Mouse (Mus musculus) skeletal muscle tissue, adult 2 months (tissue): ENCODE results near the gene St6galnac6.

Experiments
- DNase-seq: peaks from one replicate; pipeline ENCODE4 v3.0.0-alpha.2; 2012; ENCODE audit warnings: low read depth, low spot score

The St6galnac6 gene

DNA sequence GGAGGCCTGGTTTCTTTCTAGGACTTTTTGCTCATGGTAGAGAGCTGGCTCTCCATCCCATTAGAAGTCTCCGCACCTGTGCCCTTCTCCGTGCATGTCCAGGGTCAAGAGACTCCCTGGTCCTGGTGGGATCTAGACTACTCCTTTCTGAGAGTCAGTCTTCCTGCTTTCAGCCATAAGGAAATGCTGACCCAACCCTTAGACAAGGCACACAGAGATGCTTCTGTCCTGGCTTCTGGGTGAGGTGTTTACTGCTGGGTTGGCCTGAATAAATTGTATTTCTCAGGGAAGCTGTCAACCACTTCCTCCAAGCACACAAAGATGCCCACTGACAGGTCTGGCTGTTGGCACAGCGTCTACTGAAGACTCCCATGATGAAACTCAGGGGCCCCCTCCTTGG, at the start of gene St6galnac6:
Gene St6galnac6 (plus strand): TSS at position 301 of the 400 bp plus-strand sequence.
- DNase-seq: no peak

DNA sequence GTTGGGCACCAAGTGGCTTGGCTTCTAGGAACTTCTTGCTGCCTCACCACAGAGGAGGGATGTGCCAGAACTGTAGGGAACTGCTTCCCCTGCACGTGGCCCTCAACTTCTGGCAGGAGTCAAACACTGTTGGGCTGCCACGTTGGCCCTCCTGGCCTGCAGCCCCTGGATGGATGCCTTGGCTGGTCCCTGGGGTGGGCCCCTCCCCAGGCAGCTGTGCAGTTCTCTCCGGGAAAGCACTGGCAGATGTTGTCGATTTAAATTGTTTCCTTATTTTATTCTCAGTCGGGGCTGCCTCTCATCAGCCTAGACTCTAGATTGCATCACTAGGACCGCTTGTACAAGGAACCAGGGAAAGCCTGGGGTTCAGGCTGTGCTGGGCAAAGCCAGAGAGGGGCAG, 49.7 kb upstream of the St6galnac6 start:
- peak; percentile 90 for DNase-seq

DNA sequence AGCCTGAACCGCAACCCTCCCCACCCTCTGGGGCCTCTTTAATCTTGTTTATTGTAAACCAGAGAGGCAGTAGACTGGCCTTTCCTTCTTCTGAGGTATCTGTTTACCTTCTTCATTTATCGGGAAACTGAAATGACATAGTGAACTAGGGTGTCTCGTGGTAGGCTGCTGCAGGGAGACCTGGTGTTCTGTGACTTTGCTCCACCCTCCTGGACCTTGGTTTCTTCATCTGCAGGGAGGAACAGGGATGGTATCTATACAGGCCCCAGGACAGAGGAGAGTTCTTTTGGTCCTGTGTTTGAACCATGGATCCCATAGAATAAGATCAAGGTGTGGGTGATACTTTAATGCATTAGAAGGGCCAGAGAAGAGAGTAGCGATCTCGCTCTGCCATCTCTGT, 48.3 kb upstream of the St6galnac6 start:
- no peak for DNase-seq

DNA sequence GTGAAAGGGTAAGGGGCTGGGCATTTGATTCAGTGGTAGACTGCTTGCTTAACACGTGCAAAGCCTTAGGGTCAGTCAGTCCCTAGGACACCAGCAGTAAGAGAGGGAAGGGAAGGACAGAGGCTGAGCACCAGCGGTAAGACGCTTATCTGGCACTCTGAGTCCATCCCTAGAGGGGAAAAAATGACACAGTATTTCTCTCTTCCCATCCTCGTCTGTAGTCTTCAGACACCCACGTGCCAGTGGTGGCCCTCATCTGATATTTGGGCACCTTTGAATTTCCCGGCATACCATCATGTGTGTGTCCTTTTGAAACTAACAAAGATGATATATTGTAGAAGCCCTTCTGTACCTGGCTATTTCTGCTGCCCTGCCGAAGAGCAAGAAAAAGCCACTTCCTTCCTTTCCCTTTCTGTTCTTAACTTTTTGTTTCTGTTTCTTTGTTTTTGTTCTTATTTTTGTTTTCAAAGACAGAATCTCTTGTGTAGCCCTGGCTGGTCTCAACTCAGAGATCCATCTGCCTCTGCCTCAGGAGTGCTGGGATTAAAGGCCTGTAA, 45.8 kb upstream of the St6galnac6 start:
- DNase-seq: no peak

DNA sequence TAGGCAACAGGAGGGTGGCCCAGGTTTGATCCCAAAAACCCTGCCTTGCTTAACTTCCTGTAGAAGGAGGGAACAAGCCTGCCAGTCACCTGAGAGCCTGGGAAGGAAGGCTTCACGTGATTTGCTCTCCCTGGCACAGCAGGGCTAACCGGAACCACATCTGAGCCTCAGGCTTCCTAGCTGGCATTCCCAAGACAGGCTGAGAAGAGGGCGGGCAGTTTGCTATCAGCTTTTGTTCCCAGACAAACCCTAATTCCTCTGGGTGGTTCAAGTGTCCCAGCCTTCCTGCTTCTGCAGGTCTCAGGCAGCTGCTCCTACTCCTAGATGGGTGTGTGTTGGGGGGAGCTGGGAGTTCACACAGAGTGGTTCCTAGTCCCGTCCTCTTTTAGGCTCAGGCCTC, 44.0 kb upstream of the St6galnac6 start:
- DNase-seq: no peak

DNA sequence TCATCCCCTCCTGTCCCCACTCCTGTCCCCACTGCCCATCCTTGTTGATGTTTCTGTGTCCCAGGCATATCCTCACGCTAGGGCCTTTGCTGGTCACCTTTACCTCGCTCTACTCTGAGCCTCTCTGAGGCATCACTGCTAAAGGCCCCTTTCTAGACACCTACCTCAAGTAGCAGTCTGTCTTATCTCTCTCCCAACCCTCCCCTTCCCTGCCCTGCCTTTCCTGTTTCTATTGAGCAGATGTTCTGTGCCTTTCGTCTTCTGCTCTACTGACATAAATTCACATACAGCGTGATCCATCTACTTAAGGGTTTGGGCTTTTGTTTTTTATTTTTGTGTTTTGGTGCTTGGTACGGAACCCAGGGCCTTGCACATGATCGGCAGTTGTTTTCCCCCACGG, 43.5 kb upstream of the St6galnac6 start:
- DNase-seq: no peak

DNA sequence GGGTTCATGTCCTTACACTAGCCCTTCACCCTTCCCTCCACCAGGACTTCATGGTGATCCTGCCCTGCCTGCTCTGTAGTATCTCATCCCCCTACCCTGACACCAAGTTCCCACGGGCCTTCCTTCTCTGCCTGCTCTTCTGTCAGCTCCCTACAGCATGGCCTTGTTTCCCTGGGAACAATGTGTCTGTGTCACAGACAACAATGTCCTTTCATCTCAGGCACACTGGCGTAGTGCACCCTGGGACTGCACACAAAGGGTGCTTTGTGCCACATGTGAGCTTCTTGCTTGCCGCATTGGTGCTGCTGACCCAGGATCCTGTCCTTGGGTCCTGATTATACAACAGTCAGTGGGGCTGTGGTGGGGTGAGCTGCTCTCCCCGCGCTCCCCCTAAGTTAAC, 39.9 kb upstream of the St6galnac6 start:
- DNase-seq: no peak

DNA sequence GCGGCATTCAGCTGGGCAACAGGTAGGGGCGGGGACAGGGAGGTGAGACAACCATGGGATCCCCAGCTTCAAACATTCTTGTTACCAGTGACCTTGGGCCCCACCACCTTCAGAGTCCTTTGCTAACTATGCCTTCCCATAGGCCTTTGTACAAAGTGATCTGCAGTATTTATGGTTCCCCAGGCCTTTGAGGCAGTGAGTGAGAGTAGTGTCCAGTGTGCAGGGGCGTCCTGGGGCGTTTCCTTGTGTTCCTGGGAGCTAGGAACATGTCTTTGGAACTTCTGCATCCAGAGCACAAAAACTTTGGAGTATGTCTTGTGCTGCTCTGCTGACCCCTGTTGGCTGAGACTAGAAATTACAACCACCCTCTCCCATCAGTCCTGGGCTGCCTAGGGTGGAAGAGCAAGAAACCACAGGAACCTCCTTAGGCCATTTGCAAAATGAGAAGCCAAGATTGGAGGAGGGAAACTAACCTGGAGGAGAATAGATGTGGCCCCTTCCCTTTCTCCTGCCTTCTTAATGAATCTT, 32.9 kb upstream of the St6galnac6 start:
- DNase-seq: peak; percentile 73

DNA sequence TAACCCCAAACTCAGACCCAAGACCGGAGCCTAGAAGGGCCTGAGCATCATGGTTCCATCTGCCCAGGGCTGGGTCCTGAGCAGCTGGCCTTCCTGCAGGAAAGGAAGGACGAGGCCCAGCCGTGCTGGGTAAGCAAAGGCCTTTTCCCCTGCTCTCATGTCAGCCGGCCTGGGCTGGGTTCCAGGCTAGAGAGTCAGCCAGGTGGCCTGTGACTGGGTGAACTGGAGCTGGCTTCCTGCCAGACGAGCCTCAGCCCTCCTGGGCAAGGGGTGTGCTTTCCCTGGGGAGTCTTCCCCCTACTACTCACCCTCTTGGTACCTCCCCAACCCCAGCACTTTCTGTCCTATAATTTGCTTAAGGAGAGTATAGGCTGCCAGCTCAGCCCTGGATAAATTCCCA, 31.4 kb upstream of the St6galnac6 start:
- peak; percentile 59 for DNase-seq

DNA sequence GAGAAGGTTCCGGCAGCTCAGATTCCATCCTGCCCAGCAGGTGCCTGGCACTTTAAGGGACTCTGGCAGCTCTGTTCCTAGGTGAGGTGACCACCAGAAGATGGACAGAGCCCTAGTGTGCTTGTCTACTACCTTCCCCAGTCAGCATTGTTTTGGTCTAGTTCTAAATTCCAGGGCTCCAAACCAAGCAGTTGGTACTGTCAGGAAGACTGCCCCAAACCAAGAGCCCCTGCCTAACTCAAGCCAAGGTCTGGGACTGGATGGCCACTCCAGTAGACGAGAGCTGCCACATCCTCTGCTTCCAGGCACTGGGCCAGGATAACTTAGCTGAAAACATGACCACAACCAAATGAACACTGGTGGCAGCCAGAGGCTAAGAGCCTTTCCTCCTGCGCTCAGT, 30.6 kb upstream of the St6galnac6 start:
- no peak for DNase-seq

DNA sequence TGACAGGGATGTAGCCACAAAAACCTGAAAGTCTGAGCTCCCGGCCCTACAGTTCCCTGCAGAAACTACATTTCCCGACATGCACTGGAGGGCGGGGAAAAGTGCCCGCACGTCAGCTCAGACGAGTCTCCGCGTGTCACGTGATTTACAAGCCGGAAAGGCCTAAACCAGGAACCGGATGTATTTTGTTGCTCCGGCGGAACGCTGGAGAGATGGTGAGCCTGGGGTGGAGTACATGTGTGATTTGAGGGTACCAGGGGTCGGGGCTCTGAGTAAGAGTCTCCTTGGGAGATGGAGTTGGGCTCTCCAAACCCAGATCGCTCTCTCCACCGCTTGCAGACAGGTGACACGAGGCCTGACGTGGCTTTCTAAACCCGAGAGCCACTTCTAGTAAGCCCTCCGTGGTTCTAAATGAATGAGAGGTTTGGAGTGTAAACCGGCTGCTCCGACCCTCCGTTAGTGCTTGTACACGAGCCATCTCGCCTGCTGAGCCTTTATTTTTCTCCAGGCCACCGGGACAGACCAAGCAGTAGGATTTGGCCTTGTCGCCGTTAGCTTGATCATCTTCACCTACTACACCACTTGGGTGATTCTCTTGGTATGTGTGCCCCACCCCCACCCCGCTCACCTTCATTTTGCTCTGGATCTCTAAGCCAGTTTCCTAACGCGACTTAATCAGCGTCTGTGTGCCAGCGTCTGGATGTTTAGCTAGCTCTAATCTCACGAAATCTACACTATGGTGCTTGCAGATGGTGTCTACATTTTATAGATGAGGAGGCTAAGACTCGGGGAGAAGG, 28.6 kb upstream of the St6galnac6 start, which contains the start of gene Dpm2:
Gene Dpm2 (plus strand): TSS at position 161 of the 797 bp plus-strand sequence.
- peak; percentile 88 for DNase-seq

DNA sequence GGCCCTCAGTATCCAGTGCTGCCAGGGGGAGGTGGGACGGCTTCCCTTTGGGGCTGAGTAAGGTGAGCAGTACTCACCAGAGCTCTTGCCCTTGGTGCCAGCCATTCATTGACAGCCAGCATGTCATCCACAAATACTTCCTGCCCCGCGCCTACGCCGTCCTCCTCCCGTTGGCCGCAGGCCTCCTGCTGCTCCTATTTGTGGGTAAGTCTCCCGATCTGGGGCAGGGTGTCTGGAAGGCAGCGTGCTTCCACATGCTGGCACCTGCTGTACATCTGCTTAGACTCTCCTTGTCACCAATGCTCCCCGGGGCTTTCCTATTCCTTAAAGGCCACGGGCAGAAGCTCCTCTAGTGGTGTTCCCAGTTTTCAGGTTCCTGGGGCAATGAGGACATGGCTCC, 27.3 kb upstream of the St6galnac6 start:
- no peak for DNase-seq

DNA sequence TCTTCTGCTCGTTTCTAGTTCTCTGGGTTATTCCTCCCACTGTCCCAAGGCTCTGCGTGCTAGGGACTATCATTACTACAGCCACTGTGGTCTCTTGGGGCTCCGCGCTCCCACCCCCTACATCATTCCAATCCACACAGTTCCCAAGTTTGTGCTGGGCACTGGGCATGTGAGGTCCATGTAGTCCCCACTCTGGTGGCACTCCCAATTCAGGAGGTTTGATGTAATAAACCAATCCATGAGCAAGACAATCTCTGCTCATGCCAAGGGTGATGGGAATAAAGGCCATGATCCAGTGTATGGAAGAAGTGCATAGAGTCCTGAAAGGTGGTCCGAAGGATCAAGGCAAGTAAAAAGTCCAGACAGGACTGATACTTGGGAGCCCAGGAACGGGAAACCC, 25.0 kb upstream of the St6galnac6 start, which contains the start of gene Pip5kl1:
Gene Pip5kl1 (plus strand): TSS at position 301 of the 400 bp plus-strand sequence.
- no peak for DNase-seq

DNA sequence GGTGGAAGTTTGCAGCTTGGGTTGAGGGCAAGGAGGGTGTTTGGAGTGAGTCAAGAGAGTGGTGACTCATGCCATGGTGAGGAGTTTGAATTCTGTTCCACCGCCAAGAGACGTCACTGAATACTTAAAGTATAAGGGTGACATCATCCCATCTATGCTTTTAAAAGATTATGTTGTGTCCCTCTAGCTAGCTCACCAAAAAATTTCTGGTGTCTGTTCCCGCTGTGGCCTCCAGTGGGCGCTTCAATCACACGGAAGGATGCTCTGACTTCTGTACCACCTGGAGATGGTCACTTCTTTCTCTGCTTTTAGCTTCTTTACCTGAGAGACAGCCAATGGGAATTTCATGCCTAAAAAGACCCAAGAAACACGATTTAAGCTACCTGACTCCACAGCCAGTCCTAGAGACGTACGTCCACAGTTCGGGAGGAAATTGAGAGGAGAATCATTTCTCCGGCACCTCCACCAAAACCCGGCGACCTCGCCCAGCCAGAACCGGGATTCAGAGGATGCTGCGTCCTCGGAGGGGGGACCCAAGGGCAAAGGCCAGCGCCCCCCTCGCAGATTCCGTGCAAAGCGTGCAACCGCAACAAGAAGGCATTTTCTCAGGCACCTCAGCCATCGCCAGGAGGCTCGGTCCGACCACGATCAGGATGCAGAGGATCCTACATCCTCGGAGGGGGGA, 24.5 kb upstream of the St6galnac6 start:
- no peak for DNase-seq

DNA sequence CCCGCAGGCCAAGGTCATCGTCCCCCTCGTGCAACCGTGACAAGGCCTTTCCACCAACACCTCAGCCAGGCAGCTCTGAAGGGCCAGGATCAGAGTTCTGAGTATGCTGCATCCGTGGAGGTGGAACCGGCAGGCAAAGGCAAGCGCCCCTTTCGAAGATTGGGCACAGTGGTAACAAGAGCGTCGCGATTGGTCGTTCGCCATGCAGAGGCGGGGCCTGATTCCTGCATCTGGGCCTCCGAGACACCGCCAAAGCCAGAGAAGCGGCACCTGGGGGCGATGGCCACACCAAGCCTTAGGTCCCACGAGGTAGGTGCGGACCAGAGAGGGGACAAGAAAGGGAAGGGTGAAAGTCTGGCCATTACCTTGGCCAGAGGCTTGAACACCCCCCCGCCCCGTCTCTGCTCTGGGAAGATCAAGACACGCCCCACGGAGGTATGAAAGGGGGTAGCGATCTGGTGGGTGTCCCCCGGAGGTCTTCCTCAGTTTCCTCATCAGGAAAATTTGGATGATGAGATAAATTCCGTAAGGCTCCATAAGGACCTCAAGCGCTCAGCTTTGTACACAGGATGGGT, 23.8 kb upstream of the St6galnac6 start, which contains the start of gene 9430097D07Rik:
Gene 9430097D07Rik (minus strand): TSS at position 99 of the 575 bp plus-strand sequence.
- DNase-seq: no peak

DNA sequence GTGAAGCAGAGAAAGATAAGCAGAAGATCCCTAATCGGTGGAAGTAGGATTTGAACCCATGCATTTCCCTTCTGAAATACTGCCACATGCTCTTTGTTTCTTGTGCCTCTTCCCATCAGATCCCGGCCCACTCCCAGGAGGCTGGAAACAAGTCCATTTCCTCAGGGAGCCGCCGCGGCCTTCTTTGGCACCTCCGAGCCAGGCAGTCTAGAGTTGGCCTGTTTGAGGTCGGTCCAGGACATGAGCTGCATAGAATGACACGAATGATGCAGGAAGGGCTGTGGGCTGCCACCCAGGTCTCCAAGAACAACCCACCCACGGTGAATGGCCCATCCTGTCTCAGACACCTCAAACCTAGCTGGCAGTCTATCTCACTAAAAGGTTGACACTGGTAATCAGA, 23.0 kb upstream of the St6galnac6 start:
- DNase-seq: no peak

DNA sequence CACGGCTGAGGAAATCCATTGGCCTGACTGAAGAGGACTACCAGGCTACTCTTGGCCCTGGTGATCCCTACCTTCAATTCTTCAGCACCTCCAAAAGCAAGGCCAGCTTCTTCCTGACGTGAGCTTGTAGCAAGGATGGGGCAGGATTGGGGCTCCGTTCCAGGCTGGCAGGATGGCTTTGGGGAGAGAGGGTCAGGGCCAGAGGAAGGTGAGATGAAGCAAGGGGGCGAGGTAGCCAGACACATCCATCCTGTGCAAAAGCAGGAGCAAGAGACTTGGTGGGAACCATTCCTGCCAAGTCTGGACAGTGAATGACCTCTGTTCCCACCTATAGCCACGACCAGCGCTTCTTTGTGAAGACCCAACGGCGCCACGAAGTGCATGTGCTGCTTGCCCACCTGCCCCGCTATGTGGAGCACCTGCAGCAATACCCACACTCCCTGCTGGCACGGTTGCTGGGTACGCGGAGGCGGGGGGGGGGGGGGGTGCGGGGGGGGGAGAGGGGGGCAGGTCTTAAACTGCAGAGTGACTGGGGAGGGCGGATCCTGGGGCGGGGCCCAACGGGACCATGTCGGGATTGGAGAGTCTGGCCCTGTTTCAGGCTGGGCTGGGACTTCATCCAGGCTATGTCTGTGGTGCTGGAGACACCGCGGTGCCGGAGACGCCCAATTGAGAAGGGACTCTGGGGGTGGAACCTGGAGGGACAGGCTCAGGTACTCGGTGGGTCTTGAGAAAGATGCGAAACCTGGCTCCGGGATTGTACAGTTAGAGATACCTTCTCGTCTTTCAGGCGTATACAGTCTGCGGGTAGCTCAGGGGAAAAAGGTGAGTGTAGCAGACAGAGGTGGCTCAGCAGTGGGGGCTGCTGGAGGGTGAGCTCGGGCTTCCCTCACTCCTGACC, 21.1 kb upstream of the St6galnac6 start:
- DNase-seq: no peak

DNA sequence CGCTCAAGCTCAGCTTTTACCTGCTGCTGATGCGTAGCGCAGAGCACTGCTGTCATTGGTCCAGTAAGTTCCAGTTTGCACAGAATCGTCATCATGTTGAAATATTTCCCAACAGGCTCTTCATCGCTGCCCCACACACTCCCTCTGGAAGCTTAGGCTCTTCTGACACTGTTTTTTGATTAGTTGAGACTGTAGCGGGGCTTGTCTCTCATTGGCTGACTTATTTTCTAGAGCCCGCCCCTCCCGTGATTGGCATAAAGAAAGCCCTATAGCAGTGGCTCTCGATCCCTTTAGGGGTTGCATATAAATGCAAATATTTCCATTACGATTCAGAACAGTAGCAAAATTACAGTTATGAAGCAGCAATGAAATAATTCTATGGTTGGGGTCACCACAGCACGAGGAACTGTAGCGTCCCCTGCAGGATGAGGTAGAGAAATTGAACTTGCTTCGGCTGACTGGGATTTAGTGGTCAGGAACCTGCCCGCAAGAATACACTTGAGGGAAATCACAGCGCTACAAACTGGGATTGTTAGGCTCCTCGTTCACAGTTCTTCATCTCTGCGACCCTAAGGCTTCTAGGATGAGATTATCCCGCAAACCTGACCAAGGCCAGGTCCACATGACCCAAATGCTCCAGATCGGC, 17.9 kb upstream of the St6galnac6 start:
- DNase-seq: no peak

DNA sequence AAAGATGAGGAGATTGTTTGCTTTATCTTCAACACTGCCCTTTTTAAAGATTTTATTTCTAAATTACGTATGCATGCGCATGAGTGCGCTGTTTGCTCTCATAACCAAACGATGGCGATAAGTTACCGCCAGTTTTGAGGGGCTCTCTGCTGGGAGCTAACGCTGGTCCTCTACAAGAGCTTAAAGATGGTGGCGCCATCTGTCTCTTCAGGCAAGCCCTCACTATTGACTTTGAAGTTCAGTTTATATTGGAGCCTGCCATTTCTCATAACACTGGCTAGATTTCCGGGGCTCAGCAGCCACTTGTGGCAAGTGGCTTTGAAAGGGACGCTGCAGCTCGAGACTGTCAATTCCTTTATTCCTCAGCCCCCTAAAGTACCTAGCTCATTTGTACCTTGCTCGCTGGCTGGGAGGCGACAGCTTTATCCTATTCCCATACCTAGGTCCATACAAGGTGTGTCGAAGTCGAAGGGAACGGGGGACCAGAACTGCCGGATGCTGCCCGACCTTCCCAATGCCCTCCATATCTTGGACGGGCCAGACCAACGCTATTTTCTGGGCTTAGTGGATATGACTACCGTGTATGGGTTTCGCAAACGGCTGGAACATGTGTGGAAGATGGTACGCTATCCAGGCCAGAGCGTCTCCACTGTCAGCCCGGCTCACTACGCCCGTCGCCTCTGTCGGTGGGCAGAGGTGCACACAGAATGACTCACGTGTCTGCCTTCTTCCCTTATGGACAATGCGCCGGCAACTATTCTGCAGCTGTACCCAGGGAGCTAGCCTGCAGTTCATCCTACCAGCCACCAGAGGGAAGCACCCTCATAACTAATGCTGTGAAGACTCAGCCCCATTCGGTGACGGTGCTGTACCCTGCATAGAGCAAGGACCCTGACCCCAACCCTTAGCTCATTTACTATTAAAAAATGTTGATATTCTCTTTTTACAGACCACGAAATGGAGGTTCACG, 16.4 kb upstream of the St6galnac6 start:
- DNase-seq: peak; percentile 74
